Mouse (Mus musculus) cortical plate, adult 2 months (tissue): ENCODE measurements at regions not wholly inside any gene's neighbourhood (a gene's known extent, or its start where the extent isn't known, plus 50 kb on each side); places are given as distances from the start of the nearest gene placed in this dataset.
A peak's percentile ranks its signal among the peaks of the same experiment; 100 is the strongest.

Source experiments
- H3K27ac ChIP-seq: fragments of 200-500 bp; 2 replicates; pipeline ENCODE4 v1.5.1; 2012; ENCODE audit warnings: low read length, control low read depth, inconsistent platforms; ENCODE audit not compliant: insufficient read depth
- H3K4me1 ChIP-seq: fragments of 200-500 bp; 2 replicates; pipeline ENCODE4 v1.6.1; 2011; ENCODE audit warnings: low read length; ENCODE audit not compliant: control insufficient read depth, insufficient read depth
- H3K4me3 ChIP-seq: fragments of 200-500 bp; 2 replicates; pipeline ENCODE4 v1.5.1; 2011; ENCODE audit warnings: mild to moderate bottlenecking, low read length, control low read depth; ENCODE audit not compliant: insufficient read depth
- CTCF ChIP-seq: fragments of 200-500 bp; IDR thresholded peaks from 2 replicates; pipeline ENCODE4 v1.5.1; 2011; ENCODE audit warnings: mild to moderate bottlenecking, control low read depth, low read length; ENCODE audit not compliant: insufficient read depth; ENCODE audit errors: extremely low read depth
- POLR2A ChIP-seq: fragments of 200-500 bp; IDR thresholded peaks from 2 replicates; pipeline ENCODE4 v1.6.1; 2011; ENCODE audit warnings: mild to moderate bottlenecking, low read length, control low read depth; ENCODE audit not compliant: insufficient read depth; ENCODE audit errors: extremely low read depth

DNA sequence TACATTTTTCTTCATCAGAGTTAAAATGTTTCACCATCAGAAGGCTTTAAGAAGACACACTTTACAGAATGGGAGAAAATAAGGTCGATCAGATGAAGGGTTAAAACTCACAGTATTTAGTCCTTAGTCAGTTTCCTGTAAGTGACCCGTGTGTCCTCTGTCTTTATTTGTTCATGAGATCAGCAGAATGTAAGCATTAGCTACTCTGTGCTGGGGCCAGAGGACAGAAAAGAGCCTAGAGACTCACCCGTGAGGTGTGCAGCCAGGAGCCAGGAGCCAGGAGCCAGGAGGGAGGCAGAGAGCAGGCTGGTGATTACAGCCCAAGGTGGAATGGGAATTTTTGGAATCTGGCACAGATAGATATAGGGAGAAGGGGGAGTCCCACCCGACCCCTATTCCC, 180.0 kb upstream of the Msx2 start:
- no peak for TF ChIP-seq POLR2A
- TF ChIP-seq CTCF, result no peak
- H3K4me1 ChIP-seq, result no peaks in the 10 kb centered on the region
- H3K27ac ChIP-seq, result no peak overlapping the region
- H3K4me3 ChIP-seq, result no peak overlapping the region

DNA sequence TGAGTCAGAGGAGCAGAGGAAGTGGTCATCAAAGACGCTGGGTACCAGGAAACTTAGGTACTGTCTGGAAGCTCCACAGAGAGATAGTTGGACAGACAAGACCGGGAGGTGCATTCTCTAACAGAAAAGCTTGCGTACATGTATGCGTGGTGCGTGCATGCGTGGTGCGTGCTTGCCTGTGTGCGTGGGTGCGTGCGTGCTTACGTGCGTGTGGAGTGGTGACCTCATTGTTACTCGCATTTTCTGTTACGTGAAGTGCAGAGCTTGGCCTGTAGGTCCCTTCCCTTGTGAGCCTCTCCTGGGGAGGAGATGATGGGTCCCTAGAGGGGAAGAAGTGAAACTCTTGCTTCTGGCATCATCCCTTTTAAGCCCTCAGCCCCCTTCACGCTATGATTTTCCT, 175.5 kb upstream of the Msx2 start:
- Histone ChIP-seq H3K4me1 (no peaks in the 10 kb centered on the region), H3K27ac (no peak overlapping the region), H3K4me3 (no peak overlapping the region)
- TF ChIP-seq POLR2A (no peak), CTCF (no peak)

DNA sequence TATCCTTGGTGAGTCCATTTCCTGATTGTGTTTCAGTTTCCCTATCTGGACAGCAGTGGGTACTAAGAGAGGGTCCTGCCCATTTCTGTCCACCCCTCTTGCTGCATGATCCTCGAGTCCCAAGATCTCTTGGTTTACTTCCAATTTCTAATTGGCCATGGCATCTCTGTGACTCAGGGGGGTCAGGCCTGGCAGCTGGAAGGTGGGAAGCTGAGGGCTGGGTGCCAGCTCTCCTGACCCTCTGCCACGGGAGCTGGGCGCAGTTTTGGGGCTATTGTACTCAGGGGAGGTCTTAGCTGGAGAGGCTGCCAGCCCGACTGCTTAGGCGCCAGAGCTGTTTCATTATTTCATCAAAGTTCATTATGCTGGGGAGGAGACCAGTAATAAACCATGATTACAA, 169.7 kb upstream of the Msx2 start:
- Histone ChIP-seq H3K4me3 (no peak overlapping the region), H3K4me1 (no peaks in the 10 kb centered on the region), H3K27ac (no peak overlapping the region)
- TF ChIP-seq POLR2A (no peak), CTCF (no peak)

DNA sequence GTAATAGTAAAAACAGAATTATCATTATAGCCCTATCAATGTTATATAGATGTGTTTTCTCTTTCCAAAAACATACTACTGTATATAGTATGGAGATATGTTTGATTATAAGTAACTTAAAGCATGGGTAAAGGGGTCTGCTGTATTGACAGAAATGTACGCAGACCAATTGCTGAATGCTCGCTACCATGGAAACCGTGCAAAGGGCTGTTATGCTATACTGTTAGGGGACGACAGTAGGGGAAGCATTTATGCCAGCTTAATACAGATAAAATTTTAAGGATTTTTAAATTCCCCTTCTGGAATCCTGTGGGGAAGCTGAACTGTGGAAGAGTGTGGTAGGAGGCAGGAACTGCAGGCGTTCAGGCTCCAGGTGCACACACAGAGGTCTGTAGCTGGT, 166.7 kb upstream of the Msx2 start:
- Histone ChIP-seq H3K27ac (no peak overlapping the region), H3K4me3 (no peak overlapping the region), H3K4me1 (no peaks in the 10 kb centered on the region)
- no peak for TF ChIP-seq CTCF
- TF ChIP-seq POLR2A, result no peak

DNA sequence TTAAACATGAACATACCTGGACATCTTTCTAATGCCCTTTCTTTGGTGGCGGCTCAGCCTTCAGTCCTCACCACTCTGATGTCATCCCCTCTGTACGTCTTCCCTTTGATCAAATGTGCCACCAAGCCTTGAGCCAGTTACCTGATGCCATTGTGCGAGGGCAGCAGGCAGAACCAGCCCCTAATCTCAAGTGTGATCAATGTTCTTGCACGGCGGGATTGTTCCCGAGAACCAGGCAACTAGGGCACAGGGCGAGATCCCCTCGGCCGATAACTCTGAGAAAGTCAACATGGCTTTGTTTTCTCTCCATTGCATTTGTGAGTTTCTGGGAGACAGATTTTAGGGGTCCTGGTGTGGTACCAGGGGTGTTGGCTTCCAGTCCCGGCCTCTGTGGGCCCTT, 166.2 kb upstream of the Msx2 start:
- Histone ChIP-seq H3K27ac (no peak overlapping the region), H3K4me3 (no peak overlapping the region), H3K4me1 (no peaks in the 10 kb centered on the region)
- TF ChIP-seq CTCF, result no peak

DNA sequence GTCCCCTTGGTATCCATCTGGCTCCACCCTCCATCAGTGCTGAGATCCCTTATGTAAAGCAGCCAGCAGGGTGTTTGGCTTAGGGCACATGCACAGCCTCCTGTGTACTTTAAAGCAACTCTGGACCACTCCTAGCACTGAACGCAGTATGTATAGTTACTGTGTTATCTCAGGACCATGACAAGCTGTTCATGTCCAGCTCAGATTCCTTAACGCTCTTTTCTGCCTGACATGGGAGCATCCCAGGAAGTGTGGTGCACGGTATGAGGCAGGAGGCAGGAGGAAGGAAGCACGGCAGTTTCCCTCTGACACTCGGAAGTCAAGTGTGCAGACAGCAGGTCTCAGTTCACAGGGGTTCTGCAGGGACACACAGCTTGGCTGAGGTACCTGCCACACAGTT, 163.1 kb upstream of the Msx2 start:
- no peak for TF ChIP-seq POLR2A
- no peak for TF ChIP-seq CTCF
- H3K27ac ChIP-seq, result no peak overlapping the region
- no peak overlapping the region for H3K4me3 ChIP-seq
- no peaks in the 10 kb centered on the region for H3K4me1 ChIP-seq

DNA sequence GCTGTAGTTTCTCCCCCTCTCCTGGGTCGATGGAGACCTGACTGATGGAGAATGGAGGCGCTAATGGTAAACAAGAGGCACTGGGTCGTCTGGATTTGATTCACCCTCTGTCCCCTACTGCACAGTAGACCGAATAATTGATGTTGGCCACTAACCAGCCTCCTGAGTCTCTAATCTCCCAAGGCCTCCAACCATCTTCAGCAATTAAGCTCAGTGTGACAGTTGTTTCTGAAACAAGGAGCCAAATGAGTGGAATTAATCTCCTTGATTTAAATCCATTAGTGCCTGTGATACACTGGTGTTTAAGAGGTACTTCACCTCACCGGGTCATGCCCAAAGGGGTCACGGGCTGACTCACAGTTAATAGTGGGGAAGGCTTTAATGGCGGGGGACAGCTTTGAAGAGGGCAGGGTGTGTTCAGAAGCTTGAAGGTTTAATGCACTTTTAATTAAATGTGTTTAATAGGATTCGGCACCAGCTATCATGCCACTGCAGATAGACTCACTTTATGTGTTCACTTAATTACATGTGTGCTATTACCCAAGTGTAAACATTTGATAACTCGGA, 161.8 kb upstream of the Msx2 start:
- Histone ChIP-seq H3K4me3 (no peak overlapping the region), H3K27ac (no peak overlapping the region), H3K4me1 (no peaks in the 10 kb centered on the region)
- no peak for TF ChIP-seq CTCF
- no peak for TF ChIP-seq POLR2A

DNA sequence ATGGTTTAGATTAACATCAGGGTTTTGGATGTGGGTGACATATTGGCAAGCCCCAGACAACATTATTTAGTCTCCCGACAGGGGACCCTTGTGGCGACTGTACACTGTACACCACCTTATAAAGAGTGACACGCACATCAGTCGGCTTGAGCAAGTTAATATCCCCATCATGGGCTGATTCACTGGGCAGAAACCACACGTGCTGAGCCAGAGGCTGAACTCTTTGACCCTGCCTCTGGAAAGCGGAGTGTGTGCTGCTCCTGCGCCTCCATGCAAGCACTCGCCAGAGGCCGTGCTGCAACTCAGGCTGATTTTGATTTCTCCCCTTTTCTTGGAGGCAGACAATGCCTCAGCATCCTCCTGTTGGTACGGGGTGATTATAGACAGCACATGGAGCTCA, 125.2 kb upstream of the Msx2 start:
- H3K4me3 ChIP-seq, result no peak overlapping the region
- H3K27ac ChIP-seq, result no peak overlapping the region
- H3K4me1 ChIP-seq, result peaks cover 2% of the 10 kb centered on the region; the same call in 1 of the 2 replicates
- TF ChIP-seq CTCF (no peak), POLR2A (no peak)

DNA sequence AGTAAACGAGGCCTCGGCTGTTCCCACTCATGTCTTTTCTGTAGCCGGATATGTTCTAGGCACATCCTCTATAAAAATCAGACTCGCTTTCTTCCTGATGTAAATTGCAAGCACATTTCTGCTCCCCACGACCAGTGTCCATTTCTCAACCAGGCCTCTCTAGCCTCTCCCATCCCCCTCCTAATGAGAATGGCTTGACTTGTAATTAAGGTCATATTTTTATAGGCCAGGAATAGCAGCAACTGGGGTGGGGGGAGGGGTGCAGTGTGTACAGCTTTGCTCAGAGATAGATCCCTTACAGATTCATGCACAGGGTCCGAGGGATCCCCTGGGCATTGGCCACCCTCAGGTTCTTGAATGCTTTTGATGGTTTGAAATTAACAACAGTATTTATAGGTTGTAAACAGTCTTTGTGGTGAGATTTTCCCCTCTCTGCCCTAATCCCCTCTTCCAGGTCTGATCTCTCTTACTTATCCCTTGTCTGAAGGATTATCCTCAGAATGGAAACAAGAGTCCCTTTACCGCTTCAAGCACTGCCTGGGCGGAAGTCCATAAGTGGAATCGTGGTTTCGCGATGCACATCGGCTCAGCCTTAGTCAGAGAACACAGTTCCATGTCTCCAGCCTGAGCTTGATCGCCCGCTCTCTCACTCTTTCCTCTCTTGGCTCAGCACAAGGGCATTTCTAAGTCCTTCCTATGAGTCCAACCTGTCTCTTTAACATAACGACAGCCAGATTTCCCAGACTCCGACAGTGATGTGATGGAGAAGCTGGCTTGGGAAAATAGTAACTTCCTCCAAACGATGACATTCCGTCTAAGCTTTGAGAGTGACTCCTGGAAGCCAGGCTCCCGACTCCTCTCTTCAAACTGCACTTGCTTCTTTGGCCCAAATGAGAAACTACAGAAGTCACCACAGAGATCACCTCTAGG, 124.3 kb upstream of the Msx2 start:
- peaks cover 2% of the 10 kb centered on the region; the same call in 1 of the 2 replicates for H3K4me1 ChIP-seq
- no peak overlapping the region for H3K4me3 ChIP-seq
- no peak overlapping the region for H3K27ac ChIP-seq
- TF ChIP-seq CTCF (no peak), POLR2A (no peak)

DNA sequence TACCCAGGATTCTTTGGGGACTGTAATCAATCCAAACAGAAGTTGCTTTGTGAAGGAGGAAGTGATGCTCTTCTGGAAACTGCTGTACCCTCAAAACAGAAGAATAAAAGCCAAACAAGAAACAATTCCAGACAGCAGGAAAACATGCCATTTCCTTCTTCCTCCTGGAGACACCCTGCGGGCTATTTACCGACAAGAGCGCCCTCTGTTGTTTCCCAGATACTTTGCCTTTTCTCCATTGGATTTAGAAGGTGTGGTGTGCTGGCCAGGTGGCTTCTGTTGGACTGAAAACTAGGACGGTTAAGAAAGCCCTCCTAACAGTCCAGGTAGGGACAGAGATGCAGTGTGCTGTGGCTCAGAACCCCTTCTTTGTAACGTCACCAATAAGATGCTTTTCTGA, 119.9 kb upstream of the Msx2 start:
- H3K4me1 ChIP-seq, result no peaks in the 10 kb centered on the region
- peak; percentile 54; the same call in 1 of the 2 replicates for TF ChIP-seq CTCF
- no peak for TF ChIP-seq POLR2A
- H3K27ac ChIP-seq, result no peak overlapping the region
- no peak overlapping the region for H3K4me3 ChIP-seq
